Mouse (Mus musculus) heart, embryonic 12.5 days (tissue): ENCODE data around the gene Polr1d. TPM values are rescaled to one million over a fixed set of nuclear protein-coding genes. Genes with fewer than 3 reads are reported as not detected.
A peak's percentile ranks its signal among the peaks of the same experiment; 100 is the strongest.

ENCODE experiments used
- ATAC-seq: fragments of 200-750 bp; cut with Nextera tagmentation; 2 replicates; pipeline ENCODE4 v1.8.0; 2017; ENCODE audit warnings: moderate TSS enrichment, moderate library complexity; ENCODE audit not compliant: insufficient number of reproducible peaks, low FRiP score
- H3K27ac ChIP-seq: fragments of 300-500 bp; sonication (generic); 2 replicates; pipeline ENCODE4 v1.5.1; 2016; ENCODE audit warnings: mild to moderate bottlenecking, moderate library complexity; ENCODE audit not compliant: poor library complexity, severe bottlenecking
- H3K27me3 ChIP-seq: fragments of 300-500 bp; sonication (generic); replicated peaks from 2 replicates; pipeline ENCODE4 v1.6.1; 2016; ENCODE audit warnings: mild to moderate bottlenecking, moderate library complexity
- H3K36me3 ChIP-seq: fragments of 300-500 bp; sonication (generic); 2 replicates; pipeline ENCODE4 v1.6.1; 2016; ENCODE audit warnings: mild to moderate bottlenecking, moderate library complexity
- H3K4me1 ChIP-seq: fragments of 300-500 bp; sonication (generic); replicated peaks from 2 replicates; pipeline ENCODE4 v1.6.1; 2016; ENCODE audit warnings: mild to moderate bottlenecking
- H3K4me2 ChIP-seq: fragments of 300-500 bp; sonication (generic); 2 replicates; pipeline ENCODE4 v1.6.1; 2016; ENCODE audit warnings: mild to moderate bottlenecking, moderate library complexity
- H3K4me3 ChIP-seq: fragments of 300-500 bp; sonication (generic); 2 replicates; pipeline ENCODE4 v1.5.1; 2016; ENCODE audit warnings: mild to moderate bottlenecking
- H3K9ac ChIP-seq: fragments of 300-500 bp; sonication (generic); 2 replicates; pipeline ENCODE4 v1.6.1; 2016; ENCODE audit warnings: mild to moderate bottlenecking, moderate library complexity
- H3K9me3 ChIP-seq: fragments of 300-500 bp; sonication (generic); replicated peaks from 2 replicates; pipeline ENCODE4 v1.6.1; 2016; ENCODE audit warnings: mild to moderate bottlenecking, moderate library complexity
- WGBS: fragments of 180-500 bp; shearing (Covaris S2); methylation state at CpG from one replicate; pipeline ENCODE4 v1.1.7; 2016; 5-methylcytosine and 5-hydroxymethylcytosine counted together
- polyA plus RNA-seq: library from polyadenylated mRNA; unstranded; fragments of >200 nt; fragmentation: Nextera tagmentation; extraction: Ambion mirVana; gene quantifications from 2 replicates; pipeline ENCODE4 v1.2.1, GENCODE M21; 2016

Gene Polr1d
- polyA plus RNA-seq, 1 experiment from 2014 or later: 94.0 TPM

- H3K9ac ChIP-seq: no peak overlapping the region
- H3K4me1 ChIP-seq: peaks cover 64% of the 10 kb centered on the region
- H3K36me3 ChIP-seq: peaks cover 3% of the 10 kb centered on the region; the same call in 1 of the 2 replicates
- ATAC-seq: no peak
- H3K4me3 ChIP-seq: no peak overlapping the region
- H3K27me3 ChIP-seq: no peaks in the 10 kb centered on the region
- no peak overlapping the region for H3K27ac ChIP-seq
- no peaks in the 10 kb centered on the region for H3K9me3 ChIP-seq
- H3K4me2 ChIP-seq: no peak overlapping the region
- 85% methylated on average over 6 of the region's 6 CpGs for WGBS
Observed at GRCm38 (mm10) chr5:147073805-147074204, 3.0 kb upstream of the Polr1d start.

DNA sequence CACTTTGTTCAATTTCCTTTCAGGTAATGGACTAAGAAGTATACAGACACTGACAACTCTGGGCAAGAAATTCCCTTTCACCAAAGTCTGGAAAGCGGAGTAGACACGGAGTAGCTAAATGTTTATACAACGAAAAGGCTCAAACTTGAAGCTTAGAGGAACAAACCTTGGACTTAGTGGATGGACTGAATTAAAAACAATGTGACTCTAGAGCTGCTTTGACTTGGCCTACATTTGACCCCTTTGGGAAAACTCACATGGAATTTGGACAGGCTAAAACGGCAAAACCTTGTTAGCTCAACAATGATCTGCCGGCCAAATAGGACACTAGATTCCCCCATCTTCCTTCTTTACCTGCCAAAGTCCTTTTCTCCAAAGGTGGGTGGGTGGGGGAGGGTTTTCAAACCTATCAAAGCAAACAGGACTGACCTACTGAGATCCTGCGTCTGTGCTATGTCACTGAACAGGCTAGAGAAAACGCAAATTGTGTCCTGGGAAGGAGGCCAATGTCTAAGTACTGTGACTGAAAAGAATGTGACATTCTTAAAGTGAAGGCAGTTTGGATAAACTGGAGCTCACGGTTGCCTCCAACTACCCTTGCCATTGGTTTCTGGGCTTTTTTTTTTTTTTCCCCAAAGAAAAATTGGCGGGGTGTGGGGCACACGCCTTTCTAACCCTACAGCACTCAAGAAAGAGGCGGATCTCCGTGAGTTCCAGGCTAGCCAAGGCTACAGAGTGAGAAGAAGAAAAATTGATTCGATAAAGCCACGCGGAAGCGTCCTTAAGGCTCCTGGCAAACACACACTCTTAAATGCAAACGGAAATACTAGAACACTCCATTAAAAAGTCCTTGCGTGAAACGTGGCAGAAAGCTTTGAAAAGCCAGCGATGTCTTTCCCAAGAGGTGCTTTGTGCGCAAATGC, 1.5 kb upstream of the Polr1d start:
- peak overlapping the region; percentile 89 for H3K9ac ChIP-seq
- WGBS: 13% methylated on average over 21 of the region's 21 CpGs
- peak overlapping the region; percentile 78 for H3K4me2 ChIP-seq
- H3K27ac ChIP-seq: peak overlapping the region; percentile 97
- H3K4me1 ChIP-seq: peaks cover 56% of the 10 kb centered on the region
- H3K9me3 ChIP-seq: no peaks in the 10 kb centered on the region
- no peak for ATAC-seq
- H3K27me3 ChIP-seq: no peaks in the 10 kb centered on the region
- peak overlapping the region; percentile 97 for H3K4me3 ChIP-seq
- peaks cover 9% of the 10 kb centered on the region; the same call in 1 of the 2 replicates for H3K36me3 ChIP-seq

- Histone ChIP-seq H3K9me3 (no peaks in the 10 kb centered on the region), H3K4me3 (peak within 1 kb of the TSS; percentile 97), H3K27me3 (no peaks in the 10 kb centered on the region), H3K9ac (peak within 1 kb of the TSS; percentile 89), H3K4me2 (peak within 1 kb of the TSS; percentile 78), H3K4me1 (peaks cover 48% of the 10 kb centered on the region), H3K27ac (peak within 1 kb of the TSS; percentile 97), H3K36me3 (peaks cover 10% of the 10 kb centered on the region; the same call in 1 of the 2 replicates)
- under 1% methylated on average over 65 of the region's 65 CpGs for WGBS
- ATAC-seq: peak; percentile 98
Observed at GRCm38 (mm10) chr5:147076026-147076798, 638 bp upstream of the Polr1d start, which contains the start of gene Lnx2. TSS of gene Lnx2 (minus strand) at chr5:147076586.

- ATAC-seq: peak; percentile 84
- Histone ChIP-seq H3K4me2 (peak overlapping the region; percentile 78), H3K4me3 (peak overlapping the region; percentile 97), H3K27ac (peak overlapping the region; percentile 96), H3K4me1 (peaks cover 38% of the 10 kb centered on the region), H3K27me3 (no peaks in the 10 kb centered on the region), H3K9me3 (no peaks in the 10 kb centered on the region), H3K36me3 (peaks cover 10% of the 10 kb centered on the region; the same call in 1 of the 2 replicates), H3K9ac (peak overlapping the region; percentile 86)
- WGBS: under 1% methylated on average over 51 of the region's 57 CpGs
Observed at GRCm38 (mm10) chr5:147077305-147078034, 620 bp downstream of the Polr1d start.

GRCm38 (mm10) chr5:147078110-147078900, 1.5 kb downstream of the Polr1d start:
- peak overlapping the region; percentile 97 for H3K4me3 ChIP-seq
- peak overlapping the region; percentile 86 for H3K9ac ChIP-seq
- H3K4me1 ChIP-seq: peaks cover 33% of the 10 kb centered on the region
- no peaks in the 10 kb centered on the region for H3K27me3 ChIP-seq
- ATAC-seq: no peak
- no peaks in the 10 kb centered on the region for H3K9me3 ChIP-seq
- H3K4me2 ChIP-seq: peak overlapping the region; percentile 78
- no peak overlapping the region for H3K27ac ChIP-seq
- peaks cover 11% of the 10 kb centered on the region; the same call in 1 of the 2 replicates for H3K36me3 ChIP-seq
- 61% methylated on average over 11 of the region's 11 CpGs for WGBS

DNA sequence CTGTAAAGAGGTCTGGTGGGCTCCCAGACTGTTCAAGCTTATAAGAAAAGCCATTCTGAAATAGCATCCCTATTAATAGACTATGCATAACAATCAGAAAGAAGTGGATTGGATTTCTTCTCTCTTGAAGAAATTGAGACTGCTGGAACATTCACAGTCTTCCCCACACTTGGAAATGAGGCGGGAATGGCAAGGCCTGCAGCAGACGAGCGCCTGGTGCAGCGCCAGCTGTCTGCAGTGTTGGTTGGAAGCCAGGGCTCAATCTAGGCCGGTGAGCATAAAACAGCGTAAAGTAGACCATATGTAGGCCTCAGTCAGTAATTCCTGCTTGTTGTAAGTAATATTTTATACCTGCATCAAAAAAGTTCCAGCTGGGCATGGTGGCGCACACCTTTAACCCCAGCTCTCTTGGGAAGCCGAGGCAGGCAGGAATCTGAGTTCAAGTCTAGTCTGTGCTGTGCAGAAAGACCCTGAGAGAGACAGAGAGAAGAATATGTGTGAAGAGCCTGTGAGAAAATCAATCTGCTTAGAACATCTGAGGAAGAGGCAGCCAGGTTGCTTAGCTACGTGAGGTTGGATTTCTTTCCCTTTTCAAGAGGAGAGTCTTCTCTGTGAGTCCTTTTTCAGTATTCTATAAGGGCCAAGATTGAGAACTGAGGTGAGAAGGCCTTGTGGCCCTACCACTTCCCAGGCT, 8.5 kb downstream of the Polr1d start:
- no peak for ATAC-seq
- Histone ChIP-seq H3K9ac (no peak overlapping the region), H3K4me2 (no peak overlapping the region), H3K4me3 (no peak overlapping the region), H3K36me3 (peaks cover 24% of the 10 kb centered on the region), H3K27ac (no peak overlapping the region), H3K4me1 (peaks cover 11% of the 10 kb centered on the region), H3K9me3 (no peaks in the 10 kb centered on the region), H3K27me3 (no peaks in the 10 kb centered on the region)
- 90% methylated on average over 9 of the region's 9 CpGs for WGBS

- Histone ChIP-seq H3K27me3 (no peaks in the 10 kb centered on the region), H3K27ac (no peak overlapping the region), H3K4me2 (no peak overlapping the region), H3K9ac (no peak overlapping the region), H3K9me3 (no peaks in the 10 kb centered on the region), H3K4me3 (no peak overlapping the region), H3K4me1 (peaks cover 11% of the 10 kb centered on the region), H3K36me3 (peaks cover 22% of the 10 kb centered on the region)
- ATAC-seq: no peak
- 87% methylated on average over 4 of the region's 4 CpGs for WGBS
Observed at GRCm38 (mm10) chr5:147086816-147087215, 10.0 kb downstream of the Polr1d start.

GRCm38 (mm10) chr5:147089836-147090235, 13.0 kb downstream of the Polr1d start:
- Histone ChIP-seq H3K9me3 (no peaks in the 10 kb centered on the region), H3K27me3 (no peaks in the 10 kb centered on the region), H3K4me1 (peaks cover 11% of the 10 kb centered on the region), H3K4me2 (no peak overlapping the region), H3K4me3 (no peak overlapping the region), H3K36me3 (peaks cover 21% of the 10 kb centered on the region), H3K27ac (no peak overlapping the region), H3K9ac (no peak overlapping the region)
- ATAC-seq: no peak
- 84% methylated on average over 3 of the region's 3 CpGs for WGBS

DNA sequence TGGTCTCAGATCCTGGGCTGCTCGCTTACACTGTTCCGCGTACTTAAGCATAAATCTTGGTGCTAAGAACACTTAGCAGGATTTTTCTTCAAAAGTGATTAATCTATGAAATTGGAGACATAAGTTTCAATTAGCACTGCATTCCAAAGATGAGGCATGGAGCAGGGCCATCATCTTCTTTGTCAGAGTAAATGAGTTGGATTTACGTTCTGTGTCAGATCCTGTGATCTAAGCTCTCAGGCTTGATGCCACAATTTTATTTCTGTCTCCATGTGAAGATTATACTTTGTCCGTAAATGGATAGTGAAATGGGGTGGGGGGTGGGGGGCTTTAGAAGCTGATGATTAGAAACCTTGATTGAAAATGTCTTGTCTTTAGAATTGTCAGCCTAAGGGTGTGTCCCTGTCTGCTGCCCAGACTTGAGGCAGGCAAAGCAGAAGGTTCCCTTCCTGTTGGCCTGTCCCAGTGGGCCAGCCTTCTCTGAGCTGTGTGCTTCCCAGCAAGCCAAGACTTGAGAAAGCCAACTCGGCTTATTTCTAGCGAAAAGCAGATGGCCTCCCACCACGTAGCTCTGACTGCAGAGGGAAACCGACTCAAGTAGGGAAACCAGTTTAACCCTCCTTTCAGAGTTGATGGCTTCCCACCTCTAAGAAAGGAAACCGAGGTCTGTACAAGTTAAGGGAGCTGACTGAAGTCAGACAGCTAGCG, 13.6 kb downstream of the Polr1d start:
- H3K27ac ChIP-seq: no peak overlapping the region
- WGBS: 83% methylated on average over 11 of the region's 11 CpGs
- H3K4me3 ChIP-seq: no peak overlapping the region
- peaks cover 21% of the 10 kb centered on the region for H3K36me3 ChIP-seq
- no peak for ATAC-seq
- no peaks in the 10 kb centered on the region for H3K27me3 ChIP-seq
- peaks cover 11% of the 10 kb centered on the region for H3K4me1 ChIP-seq
- H3K9ac ChIP-seq: no peak overlapping the region
- H3K9me3 ChIP-seq: no peaks in the 10 kb centered on the region
- H3K4me2 ChIP-seq: no peak overlapping the region
